Mouse (Mus musculus): ENCODE data around the gene Klc2. TPM values are rescaled to one million over a fixed set of nuclear protein-coding genes. Genes with fewer than 3 reads are reported as not detected.

The Klc2 gene
- polyA plus RNA-seq, 1 experiment from 2014 or later, result 34.6 TPM

- Histone ChIP-seq H3K4me3 (ENCODE audit: low read depth, low read length) (peak within 1 kb of the TSS; percentile 35), H3K36me3 (ENCODE audit: control insufficient read depth, insufficient read depth, low read length) (no peaks in the 10 kb centered on the region), H3K4me2 (replicated peaks; ENCODE audit: low read depth, low read length) (peak within 1 kb of the TSS; percentile 91), H3K27me3 (ENCODE audit: control insufficient read depth, insufficient read depth, low read length) (peaks cover 22% of the 10 kb centered on the region), H3K9ac (ENCODE audit: low read depth, low read length) (peak within 1 kb of the TSS; percentile 62), H3K9me3 (ENCODE audit: control insufficient read depth, low read length) (no peaks in the 10 kb centered on the region), H3K27ac (ENCODE audit: low read depth, low read length) (no peak within 1 kb of the TSS), H3K4me1 (replicated peaks; ENCODE audit: control insufficient read depth, insufficient read depth, low read length) (peaks cover 32% of the 10 kb centered on the region)
- ATAC-seq (ENCODE audit: low FRiP score) (no peak), DNase-seq (ENCODE audit: low spot score) (peak; percentile 67)
- under 1% methylated on average over 47 of the region's 56 CpGs for WGBS
Observed at GRCm38 (mm10) chr19:5067867-5068569, 50.3 kb downstream of the Klc2 start, which contains the start of gene Cd248. Gene Cd248 (plus strand): TSS chr19:5068078.

- DNase-seq (ENCODE audit: low spot score) (peak; percentile 47), ATAC-seq (ENCODE audit: low FRiP score) (no peak)
- Histone ChIP-seq H3K4me2 (replicated peaks; ENCODE audit: low read depth, low read length) (peak overlapping the region; percentile 91), H3K4me3 (ENCODE audit: low read depth, low read length) (peak overlapping the region; percentile 35), H3K9me3 (ENCODE audit: control insufficient read depth, low read length) (no peaks in the 10 kb centered on the region), H3K36me3 (ENCODE audit: control insufficient read depth, insufficient read depth, low read length) (no peaks in the 10 kb centered on the region), H3K27me3 (ENCODE audit: control insufficient read depth, insufficient read depth, low read length) (peaks cover 22% of the 10 kb centered on the region), H3K27ac (ENCODE audit: low read depth, low read length) (no peak overlapping the region), H3K4me1 (replicated peaks; ENCODE audit: control insufficient read depth, insufficient read depth, low read length) (peaks cover 32% of the 10 kb centered on the region), H3K9ac (ENCODE audit: low read depth, low read length) (peak overlapping the region; percentile 62; the same call in 1 of the 2 replicates)
- WGBS, result 12% methylated on average over 15 of the region's 15 CpGs
Observed at GRCm38 (mm10) chr19:5067040-5067799, 51.1 kb downstream of the Klc2 start.

DNA sequence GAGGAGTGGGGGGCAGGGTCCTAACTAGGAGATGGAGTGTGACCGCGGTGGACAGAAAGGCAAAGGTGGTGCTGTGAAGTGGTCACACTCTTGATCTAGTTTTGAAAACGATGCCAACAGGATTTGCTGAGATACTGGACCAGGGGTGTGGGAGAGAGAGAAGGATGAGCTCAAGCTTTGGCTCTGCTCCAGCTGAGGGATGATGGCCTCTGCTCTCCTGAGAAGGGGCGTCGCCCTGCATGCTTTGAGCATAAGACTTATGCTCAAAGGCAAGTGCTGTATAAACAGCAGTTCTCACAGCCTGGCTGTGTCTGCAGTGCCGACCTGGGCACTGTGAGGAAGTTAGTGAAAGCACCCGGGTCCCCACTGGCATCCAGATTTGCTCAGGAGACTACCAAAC, 53.3 kb downstream of the Klc2 start:
- Histone ChIP-seq H3K9me3 (ENCODE audit: control insufficient read depth, low read length) (no peaks in the 10 kb centered on the region), H3K27ac (ENCODE audit: low read depth, low read length) (no peak overlapping the region), H3K27me3 (ENCODE audit: control insufficient read depth, insufficient read depth, low read length) (peaks cover 22% of the 10 kb centered on the region), H3K9ac (ENCODE audit: low read depth, low read length) (no peak overlapping the region), H3K4me1 (replicated peaks; ENCODE audit: control insufficient read depth, insufficient read depth, low read length) (peaks cover 24% of the 10 kb centered on the region), H3K4me3 (ENCODE audit: low read depth, low read length) (no peak overlapping the region), H3K36me3 (ENCODE audit: control insufficient read depth, insufficient read depth, low read length) (no peaks in the 10 kb centered on the region), H3K4me2 (replicated peaks; ENCODE audit: low read depth, low read length) (no peak overlapping the region)
- no peak for DNase-seq (ENCODE audit: low spot score)
- no peak for ATAC-seq (ENCODE audit: low FRiP score)
- 75% methylated on average over 7 of the region's 7 CpGs for WGBS

- no peak overlapping the region for H3K4me2 ChIP-seq (replicated peaks; ENCODE audit: low read depth, low read length)
- H3K4me3 ChIP-seq (ENCODE audit: low read depth, low read length), result no peak overlapping the region
- no peak for DNase-seq (ENCODE audit: low spot score)
- no peaks in the 10 kb centered on the region for H3K36me3 ChIP-seq (ENCODE audit: control insufficient read depth, insufficient read depth, low read length)
- H3K27ac ChIP-seq (ENCODE audit: low read depth, low read length), result no peak overlapping the region
- peaks cover 5% of the 10 kb centered on the region for H3K27me3 ChIP-seq (ENCODE audit: control insufficient read depth, insufficient read depth, low read length)
- H3K9me3 ChIP-seq (ENCODE audit: control insufficient read depth, low read length), result no peaks in the 10 kb centered on the region
- WGBS, result 64% methylated on average over 6 of the region's 6 CpGs
- ATAC-seq (ENCODE audit: low FRiP score), result no peak
- H3K4me1 ChIP-seq (replicated peaks; ENCODE audit: control insufficient read depth, insufficient read depth, low read length), result peaks cover 13% of the 10 kb centered on the region
- 0 out of 2 replicates have a peak overlapping the region, but pooled peaks have one; percentile 2 for H3K9ac ChIP-seq (ENCODE audit: low read depth, low read length)
Observed at GRCm38 (mm10) chr19:5062446-5062845, 55.9 kb downstream of the Klc2 start.

DNA sequence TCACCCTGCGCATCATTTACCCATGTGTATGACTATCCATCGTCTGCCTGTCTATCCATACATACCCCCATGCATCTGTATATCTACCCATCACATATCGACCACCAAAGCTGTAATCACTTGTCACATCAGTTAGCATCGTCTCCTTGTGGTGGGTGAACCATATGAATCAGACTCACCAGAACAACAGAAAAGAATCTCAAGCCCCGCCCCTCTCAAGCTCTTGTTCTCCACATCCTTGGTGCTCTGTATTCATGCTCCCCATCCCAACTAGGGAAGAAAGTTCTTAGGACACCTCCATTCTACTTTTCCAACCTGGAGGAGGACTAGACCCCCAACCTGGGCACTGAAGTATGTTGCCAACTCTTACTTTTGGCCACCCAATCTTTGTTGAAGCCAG, 56.3 kb downstream of the Klc2 start:
- Histone ChIP-seq H3K9ac (ENCODE audit: low read depth, low read length) (no peak overlapping the region), H3K4me1 (replicated peaks; ENCODE audit: control insufficient read depth, insufficient read depth, low read length) (peaks cover 9% of the 10 kb centered on the region), H3K27ac (ENCODE audit: low read depth, low read length) (no peak overlapping the region), H3K4me3 (ENCODE audit: low read depth, low read length) (no peak overlapping the region), H3K9me3 (ENCODE audit: control insufficient read depth, low read length) (no peaks in the 10 kb centered on the region), H3K36me3 (ENCODE audit: control insufficient read depth, insufficient read depth, low read length) (no peaks in the 10 kb centered on the region), H3K4me2 (replicated peaks; ENCODE audit: low read depth, low read length) (no peak overlapping the region), H3K27me3 (ENCODE audit: control insufficient read depth, insufficient read depth, low read length) (peaks cover 3% of the 10 kb centered on the region)
- DNase-seq (ENCODE audit: low spot score) (no peak), ATAC-seq (ENCODE audit: low FRiP score) (no peak)
- 85% methylated on average over 5 of the region's 5 CpGs for WGBS

DNA sequence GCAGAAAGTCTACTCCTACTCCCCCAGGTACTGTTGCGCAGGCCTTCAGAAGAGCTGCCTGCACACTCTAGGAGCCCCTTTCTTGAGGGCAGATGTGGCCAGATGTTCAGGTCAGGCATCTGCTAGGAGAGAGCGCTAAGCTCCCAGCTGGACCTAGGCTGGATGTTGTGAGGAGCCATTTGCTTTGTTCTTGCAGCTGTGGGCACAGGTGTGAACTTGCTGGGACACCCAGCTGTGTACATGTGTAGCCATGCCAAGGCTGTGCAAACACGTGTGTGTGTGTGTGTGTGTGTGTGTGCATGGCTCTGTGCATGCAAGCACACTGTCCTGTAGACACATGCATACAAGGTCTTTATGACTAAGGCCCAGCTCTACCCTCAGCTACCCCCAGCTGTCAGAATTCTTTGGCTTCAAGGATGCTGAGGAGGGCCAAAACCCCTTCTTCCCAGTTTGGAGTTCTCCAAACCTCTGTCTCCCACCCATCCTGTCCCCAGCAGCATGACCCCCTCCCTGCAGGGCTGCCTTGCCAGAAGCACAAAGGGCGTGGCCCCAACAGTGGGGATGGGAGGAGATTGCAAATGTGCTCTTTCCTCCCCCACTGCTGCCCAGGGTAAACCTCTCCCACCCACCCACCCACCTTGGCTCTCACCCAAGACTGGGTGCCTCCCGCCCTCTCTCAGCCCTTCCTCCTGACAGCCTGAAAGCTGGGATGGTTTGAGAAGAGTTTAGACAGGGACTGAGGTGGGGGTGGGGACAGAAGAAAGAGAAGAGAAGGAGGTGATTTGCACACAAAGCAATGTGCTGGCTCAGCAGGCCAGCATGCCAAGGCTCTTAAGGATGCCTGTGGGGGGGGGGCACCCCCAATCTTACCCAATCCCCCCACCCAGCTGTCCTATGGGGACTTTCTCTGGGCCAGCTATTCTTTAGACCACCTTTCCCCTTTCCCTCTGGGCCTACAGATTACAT, 57.7 kb downstream of the Klc2 start:
- Histone ChIP-seq H3K4me1 (replicated peaks; ENCODE audit: control insufficient read depth, insufficient read depth, low read length) (peaks cover 7% of the 10 kb centered on the region), H3K4me3 (ENCODE audit: low read depth, low read length) (no peak overlapping the region), H3K4me2 (replicated peaks; ENCODE audit: low read depth, low read length) (no peak overlapping the region), H3K9me3 (ENCODE audit: control insufficient read depth, low read length) (no peaks in the 10 kb centered on the region), H3K36me3 (ENCODE audit: control insufficient read depth, insufficient read depth, low read length) (no peaks in the 10 kb centered on the region), H3K27me3 (ENCODE audit: control insufficient read depth, insufficient read depth, low read length) (no peaks in the 10 kb centered on the region), H3K9ac (ENCODE audit: low read depth, low read length) (no peak overlapping the region), H3K27ac (ENCODE audit: low read depth, low read length) (no peak overlapping the region)
- no peak for ATAC-seq (ENCODE audit: low FRiP score)
- no peak for DNase-seq (ENCODE audit: low spot score)
- WGBS, result 36% methylated on average over 5 of the region's 5 CpGs

DNA sequence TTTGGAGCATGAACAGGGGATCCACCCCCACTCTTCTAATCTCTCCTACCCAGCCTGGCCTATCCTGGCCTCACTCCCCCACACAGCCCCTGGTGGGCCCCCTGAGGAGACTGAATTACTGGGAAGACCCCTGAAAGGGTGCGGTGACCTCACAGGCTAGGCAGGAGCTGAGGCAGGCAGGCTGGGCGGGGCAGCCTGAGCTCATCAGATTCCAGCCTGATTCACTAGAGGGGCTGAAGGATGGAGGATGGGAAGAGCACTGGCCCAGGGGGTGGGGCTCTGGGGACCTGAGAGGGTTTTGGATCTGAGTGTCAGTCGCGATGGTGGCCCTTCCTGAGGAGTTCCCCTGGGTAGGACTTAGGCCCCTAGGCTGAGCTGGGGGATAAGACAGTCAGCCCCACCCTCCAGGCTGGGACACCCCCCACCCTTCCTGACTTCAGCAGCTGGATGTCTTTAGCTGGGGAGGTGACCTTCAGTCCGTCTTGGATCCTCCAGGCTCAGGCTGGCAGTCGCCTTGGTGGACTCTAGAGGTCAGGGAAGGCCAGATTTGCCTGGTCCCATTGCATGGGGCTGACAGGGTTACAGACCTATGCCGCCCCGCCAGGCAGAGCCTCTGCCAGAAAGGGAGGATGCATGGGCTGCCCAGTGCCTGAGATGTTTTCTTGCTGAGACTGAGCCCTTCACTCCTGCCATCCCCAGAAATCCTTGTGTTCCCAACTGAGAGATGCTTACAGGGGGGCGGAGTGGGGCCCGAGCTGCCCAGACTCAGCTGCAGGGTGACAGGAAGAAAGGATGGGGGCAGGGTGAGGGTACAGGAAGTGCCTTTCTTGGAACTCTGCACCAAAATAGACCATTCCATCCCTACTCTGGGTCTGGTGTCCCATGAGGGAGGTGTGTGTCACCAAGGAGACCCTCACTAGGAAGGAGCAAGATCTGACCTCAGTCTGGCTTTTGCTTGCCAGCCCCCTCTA, 59.3 kb downstream of the Klc2 start:
- Histone ChIP-seq H3K27me3 (ENCODE audit: control insufficient read depth, insufficient read depth, low read length) (no peaks in the 10 kb centered on the region; the same call in 1 of the 2 replicates), H3K4me3 (ENCODE audit: low read depth, low read length) (no peak overlapping the region), H3K4me1 (replicated peaks; ENCODE audit: control insufficient read depth, insufficient read depth, low read length) (peaks cover 7% of the 10 kb centered on the region), H3K36me3 (ENCODE audit: control insufficient read depth, insufficient read depth, low read length) (no peaks in the 10 kb centered on the region), H3K9ac (ENCODE audit: low read depth, low read length) (no peak overlapping the region), H3K9me3 (ENCODE audit: control insufficient read depth, low read length) (no peaks in the 10 kb centered on the region), H3K4me2 (replicated peaks; ENCODE audit: low read depth, low read length) (no peak overlapping the region), H3K27ac (ENCODE audit: low read depth, low read length) (no peak overlapping the region)
- WGBS, result 17% methylated on average over 10 of the region's 10 CpGs
- peak; percentile 34 for ATAC-seq (ENCODE audit: low FRiP score)
- peak; percentile 27 for DNase-seq (ENCODE audit: low spot score)
